Mouse (Mus musculus): ENCODE results near the gene Kdm2a. TPM values are rescaled to one million over a fixed set of nuclear protein-coding genes. Genes with fewer than 3 reads are reported as not detected.

Gene Kdm2a
- 112 and 155 TPM in 2 replicates for total RNA-seq (2023)

GRCm38 (mm10) chr19:4397798-4398629 lies at the start of gene Kdm2a:
Gene Kdm2a (minus strand): TSS chr19:4398285.

DNA sequence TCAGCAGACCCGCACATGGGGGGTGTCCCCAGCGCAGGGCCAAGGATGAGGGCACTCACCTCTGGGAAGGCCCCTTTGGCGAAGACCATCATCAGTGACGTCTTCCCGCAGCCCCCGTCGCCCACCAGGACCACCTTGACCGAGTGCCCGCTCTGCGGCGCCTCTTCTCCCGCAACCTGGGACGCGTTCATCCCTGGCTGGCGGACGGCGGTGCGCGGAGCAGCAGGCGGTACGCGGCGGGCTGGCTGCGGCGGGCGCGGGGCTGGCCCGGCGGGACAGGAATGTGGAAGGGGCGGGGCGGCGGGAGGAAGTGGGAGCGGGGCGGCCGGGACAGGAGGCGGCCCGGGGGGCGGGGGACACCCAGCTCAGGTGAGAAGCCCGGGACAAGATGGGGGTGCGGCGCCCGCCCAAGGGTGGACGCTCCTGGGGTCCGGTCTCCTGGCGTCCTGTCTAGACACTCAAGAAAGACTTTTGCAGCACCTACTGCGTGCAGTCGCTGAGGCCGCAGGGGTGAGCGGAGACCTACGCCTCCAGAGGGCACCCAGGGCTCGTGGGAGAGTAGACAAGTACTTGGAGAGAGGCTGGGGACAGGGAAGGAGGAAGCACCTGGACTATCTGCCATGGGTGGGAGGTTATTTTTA lies 41.2 kb upstream of the Kdm2a start, which contains the start of gene Rhod:
Rhod (minus strand) TSS at position 272 of the 641 bp plus-strand sequence.

DNA sequence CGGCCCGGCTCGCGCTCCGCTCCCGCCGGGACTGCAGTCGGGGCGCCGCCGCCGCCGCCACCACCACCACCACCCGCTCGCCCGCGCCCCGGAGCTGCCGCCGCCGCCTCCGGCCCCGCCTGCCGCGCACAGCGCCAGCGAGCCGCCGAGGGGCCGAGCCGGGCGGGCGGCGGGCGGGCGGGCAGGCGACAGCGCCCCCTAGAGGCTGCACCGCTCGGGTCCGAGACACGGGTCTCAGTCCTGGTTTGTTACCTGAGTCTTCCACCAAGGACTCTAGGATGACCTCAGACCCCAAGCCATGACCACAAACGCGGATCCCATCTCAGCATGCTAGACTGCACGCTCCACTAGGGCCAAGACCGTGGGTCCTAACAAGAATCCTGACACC lies 91.9 kb downstream of the Kdm2a start, which contains the start of gene Grk2:
Grk2 (minus strand) TSS at position 33 of the 388 bp plus-strand sequence.

GRCm38 (mm10) chr19:4282898-4283553 lies 115.1 kb downstream of the Kdm2a start, which contains the start of gene Ankrd13d:
Gene Ankrd13d (minus strand): TSS chr19:4283137.

DNA sequence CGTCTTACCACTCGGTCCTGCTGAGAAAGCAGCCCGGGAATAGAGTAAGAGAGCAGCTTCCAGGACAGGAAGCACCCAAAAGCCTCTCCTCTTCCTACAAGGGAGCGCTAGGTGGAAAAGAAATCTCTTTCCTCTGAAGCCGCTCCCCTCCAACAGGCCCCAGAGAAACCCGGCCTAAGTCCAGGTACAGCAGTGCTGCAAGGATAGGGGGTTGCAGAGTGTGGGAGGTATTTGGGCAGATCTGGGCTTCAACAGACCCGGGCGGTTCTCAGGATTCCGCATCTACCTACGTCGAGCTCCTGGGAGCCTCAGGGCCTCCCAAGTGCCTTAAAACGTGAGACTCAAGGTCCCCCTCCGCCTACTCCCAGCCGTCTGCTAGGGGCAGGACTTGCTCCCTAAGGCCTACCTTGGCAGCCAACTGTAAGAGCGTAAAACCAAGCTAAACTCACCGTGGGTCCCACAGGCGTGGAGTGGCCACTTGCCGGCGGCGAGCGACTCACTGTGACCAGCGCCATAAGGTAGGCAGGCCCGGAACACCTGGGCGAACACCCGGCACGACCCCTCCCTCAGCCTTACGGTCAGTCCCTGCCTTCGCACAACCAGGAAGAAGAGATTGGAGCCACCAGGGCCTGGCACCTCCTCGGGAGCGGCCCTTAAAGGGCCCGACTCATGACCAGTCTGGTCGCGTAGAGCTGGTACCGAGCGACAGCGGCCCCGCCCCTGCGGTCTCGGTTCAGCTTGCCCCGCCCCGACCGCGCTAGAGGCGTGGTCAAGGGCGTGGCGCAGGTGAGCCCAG lies 129.3 kb downstream of the Kdm2a start, which contains the start of gene Ssh3:
Ssh3 (minus strand) TSS at position 615 of the 796 bp plus-strand sequence.

Other genes with a start within 250 kb of the Kdm2a start
- 170 and 186 TPM in 2 replicates for gene Coro1b, start 249.7 kb downstream of the Kdm2a start, total RNA-seq (2023)
- 6.2 and 13.3 TPM in 2 replicates for gene Ptprcap, start 244.7 kb downstream of the Kdm2a start, total RNA-seq (2023)
- gene Rps6kb2, start 234.9 kb downstream of the Kdm2a start, total RNA-seq (2023), result 34.6 and 55.9 TPM in 2 replicates
- gene Carns1, start 222.8 kb downstream of the Kdm2a start, total RNA-seq (2023), result 38.1 and 50.5 TPM in 2 replicates
- 151 and 157 TPM in 2 replicates for gene Tbc1d10c, start 207.0 kb downstream of the Kdm2a start, total RNA-seq (2023)
- gene Ppp1ca, start 206.2 kb downstream of the Kdm2a start, total RNA-seq (2023), result 354 and 408 TPM in 2 replicates
- 21.5 and 29.4 TPM in 2 replicates for gene Rad9a, start 196.6 kb downstream of the Kdm2a start, total RNA-seq (2023)
- 3.7 and 5.2 TPM in 2 replicates for gene Clcf1, start 184.0 kb downstream of the Kdm2a start, total RNA-seq (2023)
- not detected in 2 replicates for gene AC109138.7, start 183.9 kb downstream of the Kdm2a start, total RNA-seq (2023)
- 48.2 and 61.9 TPM in 2 replicates for gene Pold4, start 166.4 kb downstream of the Kdm2a start, total RNA-seq (2023)
- 27.9 and 44.6 TPM in 2 replicates for gene Ssh3, start 129.1 kb downstream of the Kdm2a start, total RNA-seq (2023)
- gene Ankrd13d, start 115.1 kb downstream of the Kdm2a start, total RNA-seq (2023), result 43.5 and 55.6 TPM in 2 replicates
- gene Grk2, start 92.1 kb downstream of the Kdm2a start, total RNA-seq (2023), result 421 and 572 TPM in 2 replicates
- gene Rhod, start 41.1 kb upstream of the Kdm2a start, total RNA-seq (2023), result not detected in 2 replicates
- not detected in 2 replicates for gene Syt12, start 79.2 kb upstream of the Kdm2a start, total RNA-seq (2023)
- not detected in 2 replicates for gene 2010003K11Rik, start 100.3 kb upstream of the Kdm2a start, total RNA-seq (2023)
- 1.5 and 1.7 TPM in 2 replicates for gene Pcx, start 112.2 kb upstream of the Kdm2a start, total RNA-seq (2023)
- 0.29 and 0.76 TPM in 2 replicates for gene Lrfn4, start 217.4 kb upstream of the Kdm2a start, total RNA-seq (2023)
- 11.7 and 17.7 TPM in 2 replicates for gene Rce1, start 227.4 kb upstream of the Kdm2a start, total RNA-seq (2023)

Data from neutrophil, adult 65 days (primary cell).